Mouse (Mus musculus): ENCODE results near the gene Sh3pxd2a. TPM values are rescaled to one million over a fixed set of nuclear protein-coding genes. Genes with fewer than 3 reads are reported as not detected.

Sh3pxd2a gene
- polyA plus RNA-seq, 1 experiment, result 12.1 TPM

DNA sequence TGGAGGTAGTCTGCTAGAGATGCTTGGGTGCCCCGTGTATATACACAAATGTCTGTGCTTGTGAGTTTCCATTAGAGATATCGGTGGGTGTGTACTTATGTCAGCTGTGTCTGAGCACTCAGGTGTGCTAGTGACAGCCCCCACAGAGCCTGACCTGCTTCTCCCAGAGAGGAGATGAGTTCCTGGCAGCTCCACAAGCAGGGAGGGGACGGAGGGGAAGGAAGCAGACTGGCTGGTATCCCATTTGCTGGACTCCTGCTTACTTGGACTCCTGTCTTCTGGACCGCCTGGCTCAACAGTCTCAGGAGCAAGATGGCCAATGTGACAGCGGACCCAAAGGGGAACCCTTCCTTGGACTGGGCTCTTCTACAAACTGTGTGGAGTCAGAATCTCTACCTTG is 234.7 kb downstream of the Sh3pxd2a start:
- Histone ChIP-seq H3K36me3 (ENCODE audit: control insufficient read depth, insufficient read depth, low read length) (no peaks in the 10 kb centered on the region), H3K4me1 (ENCODE audit: control insufficient read depth, insufficient read depth, insufficient read length) (peaks cover 3% of the 10 kb centered on the region; the same call in 1 of the 2 replicates), H3K27me3 (ENCODE audit: control insufficient read depth, insufficient read depth, low read length) (no peaks in the 10 kb centered on the region), H3K4me3 (ENCODE audit: extremely low read depth, insufficient read depth, insufficient read length) (no peak overlapping the region), H3K27ac (ENCODE audit: insufficient read depth, low read length) (no peak overlapping the region)
- no peak for TF ChIP-seq CTCF (IDR thresholded peaks at IDR 0.05; ENCODE audit: extremely low read depth, insufficient read depth, insufficient read length, insufficient replicate concordance)
- no peak for TF ChIP-seq POLR2A (IDR thresholded peaks at IDR 0.05; ENCODE audit: low read depth, low read length)
- DNase-seq (ENCODE audit: low read depth in 1 of 2, low spot score in 2 of 2), result no peak
- WGBS, result 78% methylated on average over 5 of the region's 5 CpGs

DNA sequence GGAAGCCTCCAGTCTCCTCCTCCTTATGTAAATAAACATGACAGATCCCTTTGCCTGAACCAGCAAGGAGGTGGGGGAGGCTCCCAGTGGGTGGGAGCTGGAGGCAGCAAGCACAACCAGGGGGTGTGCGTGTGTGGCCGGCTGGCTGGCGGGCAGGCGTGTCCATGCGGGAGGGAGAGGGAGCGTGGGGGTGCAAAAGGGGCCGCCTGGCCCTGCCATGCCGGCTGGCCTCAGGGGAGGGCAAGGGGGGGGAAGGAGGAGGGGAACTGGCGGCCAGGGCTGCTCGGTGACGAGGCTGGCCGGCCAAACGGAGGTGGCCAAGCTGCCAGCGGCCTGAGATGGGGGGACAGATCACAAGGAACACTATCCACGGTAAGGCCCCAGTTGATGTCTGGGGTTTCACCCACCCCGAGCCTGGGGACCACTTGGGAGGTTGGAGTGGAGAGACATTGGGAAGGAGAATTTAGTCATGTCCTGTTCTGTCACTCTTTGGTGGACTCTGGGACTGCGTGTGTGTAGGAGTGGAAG is 235.4 kb downstream of the Sh3pxd2a start:
- 29% methylated on average over 17 of the region's 17 CpGs for whole genome bisulfite sequencing
- Histone ChIP-seq H3K36me3 (ENCODE audit: control insufficient read depth, insufficient read depth, low read length) (no peaks in the 10 kb centered on the region), H3K4me3 (ENCODE audit: extremely low read depth, insufficient read depth, insufficient read length) (no peak overlapping the region), H3K27ac (ENCODE audit: insufficient read depth, low read length) (no peak overlapping the region), H3K27me3 (ENCODE audit: control insufficient read depth, insufficient read depth, low read length) (no peaks in the 10 kb centered on the region), H3K4me1 (ENCODE audit: control insufficient read depth, insufficient read depth, insufficient read length) (peaks cover 3% of the 10 kb centered on the region; the same call in 1 of the 2 replicates)
- no peak for TF ChIP-seq CTCF (IDR thresholded peaks at IDR 0.05; ENCODE audit: extremely low read depth, insufficient read depth, insufficient read length, insufficient replicate concordance)
- no peak for TF ChIP-seq POLR2A (IDR thresholded peaks at IDR 0.05; ENCODE audit: low read depth, low read length)
- peak in 1 of 2 experiments; percentile 7 for DNase-seq (ENCODE audit: low read depth in 1 of 2, low spot score in 2 of 2)

DNA sequence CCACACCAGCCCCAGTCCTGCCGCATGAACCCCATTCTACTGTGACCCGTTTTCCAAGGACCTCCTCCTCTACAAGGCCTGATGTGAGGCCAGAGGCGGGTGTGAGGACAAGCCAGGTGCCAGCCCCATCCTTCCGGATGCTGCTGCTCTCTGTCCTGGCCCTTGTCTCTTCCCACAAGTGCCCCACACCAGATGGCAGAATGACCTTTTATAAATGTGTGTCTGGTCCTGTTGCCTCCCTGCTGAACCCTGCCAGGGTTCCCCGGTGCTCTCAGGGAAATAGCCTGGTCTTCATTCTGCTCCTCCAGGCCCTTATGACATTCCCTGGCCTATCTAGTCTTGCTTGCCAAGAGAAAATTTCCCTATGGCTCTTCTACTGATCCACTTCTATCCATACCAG is 238.4 kb downstream of the Sh3pxd2a start:
- Histone ChIP-seq H3K27ac (ENCODE audit: insufficient read depth, low read length) (no peak overlapping the region), H3K4me3 (ENCODE audit: extremely low read depth, insufficient read depth, insufficient read length) (no peak overlapping the region), H3K4me1 (ENCODE audit: control insufficient read depth, insufficient read depth, insufficient read length) (peaks cover 3% of the 10 kb centered on the region; the same call in 1 of the 2 replicates), H3K36me3 (ENCODE audit: control insufficient read depth, insufficient read depth, low read length) (no peaks in the 10 kb centered on the region), H3K27me3 (ENCODE audit: control insufficient read depth, insufficient read depth, low read length) (no peaks in the 10 kb centered on the region)
- DNase-seq (ENCODE audit: low read depth in 1 of 2, low spot score in 2 of 2), result no peak
- TF ChIP-seq POLR2A (IDR thresholded peaks at IDR 0.05; ENCODE audit: low read depth, low read length), result no peak
- no peak for TF ChIP-seq CTCF (IDR thresholded peaks at IDR 0.05; ENCODE audit: extremely low read depth, insufficient read depth, insufficient read length, insufficient replicate concordance)
- 89% methylated on average over 5 of the region's 5 CpGs for WGBS

DNA sequence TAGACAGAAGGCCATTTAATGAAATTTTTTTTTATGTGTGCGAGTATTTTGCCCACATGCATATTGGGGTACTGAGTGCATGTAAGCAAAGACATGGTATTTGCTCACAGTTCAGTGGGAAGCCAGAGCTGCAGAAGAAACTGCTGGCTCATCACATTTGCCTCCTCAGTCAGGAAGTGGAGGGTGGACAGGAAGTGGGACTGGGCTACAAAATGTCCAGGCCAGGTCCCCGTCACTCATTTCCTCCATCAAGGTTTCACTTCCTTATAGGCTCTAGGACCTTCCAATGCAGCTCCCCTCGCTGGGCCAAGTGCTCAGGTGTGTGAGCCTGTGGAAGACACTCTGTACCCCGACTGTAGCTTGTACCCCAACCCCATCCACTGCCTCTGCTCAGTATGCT is 239.5 kb downstream of the Sh3pxd2a start:
- Histone ChIP-seq H3K4me1 (ENCODE audit: control insufficient read depth, insufficient read depth, insufficient read length) (peaks cover 3% of the 10 kb centered on the region; the same call in 1 of the 2 replicates), H3K36me3 (ENCODE audit: control insufficient read depth, insufficient read depth, low read length) (no peaks in the 10 kb centered on the region), H3K27ac (ENCODE audit: insufficient read depth, low read length) (no peak overlapping the region), H3K4me3 (ENCODE audit: extremely low read depth, insufficient read depth, insufficient read length) (no peak overlapping the region), H3K27me3 (ENCODE audit: control insufficient read depth, insufficient read depth, low read length) (no peaks in the 10 kb centered on the region)
- peak in 1 of 2 experiments; percentile 25 for DNase-seq (ENCODE audit: low read depth in 1 of 2, low spot score in 2 of 2)
- WGBS, result 25% methylated on average over 4 of the region's 4 CpGs
- TF ChIP-seq POLR2A (IDR thresholded peaks at IDR 0.05; ENCODE audit: low read depth, low read length) (no peak), CTCF (IDR thresholded peaks at IDR 0.05; ENCODE audit: extremely low read depth, insufficient read depth, insufficient read length, insufficient replicate concordance) (no peak)

DNA sequence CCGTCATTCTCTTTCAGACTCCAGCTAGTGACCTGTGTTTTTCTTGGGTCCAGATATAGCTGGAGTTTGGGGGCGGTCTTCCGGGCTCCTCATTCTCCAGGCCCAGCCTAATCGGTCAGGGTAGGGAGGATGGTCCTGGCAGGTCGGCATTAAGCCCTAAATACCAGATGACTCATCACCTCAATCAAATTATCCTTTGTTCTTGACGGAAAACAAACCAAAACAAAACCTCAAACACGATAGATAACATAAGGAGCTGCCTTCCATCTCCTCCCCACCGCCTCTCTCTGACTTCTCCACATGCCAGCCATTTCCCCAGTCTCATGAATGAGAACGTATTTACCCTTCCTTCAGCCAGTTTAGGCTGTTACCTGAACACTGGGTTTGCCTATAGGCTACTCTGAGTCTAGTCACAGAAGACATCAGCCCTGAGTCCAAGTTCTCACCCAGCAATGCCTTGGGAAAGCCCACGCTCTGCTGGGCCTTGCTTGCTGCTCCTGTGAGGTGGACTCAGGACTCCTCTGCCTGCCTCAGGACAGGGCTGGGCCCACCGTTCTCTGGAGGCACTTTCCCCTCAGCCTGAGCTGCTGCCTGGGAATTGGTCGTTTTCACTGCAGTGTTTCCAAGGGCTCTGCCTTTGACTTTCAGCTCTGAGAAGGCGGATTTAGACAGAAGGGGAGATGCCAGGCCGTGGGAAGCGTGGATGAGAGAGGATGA is 241.2 kb downstream of the Sh3pxd2a start:
- Histone ChIP-seq H3K27ac (ENCODE audit: insufficient read depth, low read length) (no peak overlapping the region), H3K4me3 (ENCODE audit: extremely low read depth, insufficient read depth, insufficient read length) (no peak overlapping the region), H3K36me3 (ENCODE audit: control insufficient read depth, insufficient read depth, low read length) (no peaks in the 10 kb centered on the region), H3K27me3 (ENCODE audit: control insufficient read depth, insufficient read depth, low read length) (no peaks in the 10 kb centered on the region), H3K4me1 (ENCODE audit: control insufficient read depth, insufficient read depth, insufficient read length) (peaks cover 3% of the 10 kb centered on the region; the same call in 1 of the 2 replicates)
- WGBS, result 82% methylated on average over 15 of the region's 15 CpGs
- no peak for DNase-seq (ENCODE audit: low read depth in 1 of 2, low spot score in 2 of 2)
- TF ChIP-seq POLR2A (IDR thresholded peaks at IDR 0.05; ENCODE audit: low read depth, low read length) (no peak), CTCF (IDR thresholded peaks at IDR 0.05; ENCODE audit: extremely low read depth, insufficient read depth, insufficient read length, insufficient replicate concordance) (no peak)

DNA sequence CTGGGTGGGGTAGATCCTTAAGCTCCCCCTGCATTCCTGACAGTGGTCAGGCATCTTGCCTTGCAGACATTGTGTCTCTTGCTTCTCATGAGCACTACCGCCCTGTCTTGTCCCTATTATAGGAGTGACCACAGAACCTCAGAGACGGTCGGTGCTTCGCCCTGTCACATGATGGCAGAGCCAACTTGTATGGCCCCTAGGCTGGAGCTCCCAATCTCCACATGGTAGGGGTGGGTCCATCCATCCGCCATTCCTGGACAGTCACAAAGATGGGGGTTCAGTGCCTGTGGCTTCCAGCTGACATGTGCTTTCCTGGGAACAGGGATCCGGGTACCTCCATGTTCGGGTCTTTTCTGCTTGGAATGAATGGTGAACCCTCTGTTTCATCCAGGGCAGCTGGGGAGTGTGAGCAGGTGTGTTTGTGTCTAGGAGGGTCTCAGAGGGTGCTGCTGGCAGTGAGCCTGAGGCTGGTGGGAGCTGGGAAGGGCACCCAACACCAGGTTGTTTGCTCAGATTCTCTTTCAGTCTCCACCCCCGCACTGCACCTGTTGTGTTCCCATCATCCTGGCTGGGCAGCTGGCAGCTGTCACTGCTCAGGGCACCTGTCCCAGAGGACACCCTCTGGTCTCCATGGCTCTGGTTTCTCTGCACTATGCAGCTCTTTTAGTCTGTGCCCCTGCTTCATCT is 241.9 kb downstream of the Sh3pxd2a start:
- H3K36me3 ChIP-seq (ENCODE audit: control insufficient read depth, insufficient read depth, low read length), result no peaks in the 10 kb centered on the region
- TF ChIP-seq POLR2A (IDR thresholded peaks at IDR 0.05; ENCODE audit: low read depth, low read length) (no peak), CTCF (IDR thresholded peaks at IDR 0.05; ENCODE audit: extremely low read depth, insufficient read depth, insufficient read length, insufficient replicate concordance) (no peak)
- no peak for DNase-seq (ENCODE audit: low read depth in 1 of 2, low spot score in 2 of 2)
- H3K4me3 ChIP-seq (ENCODE audit: extremely low read depth, insufficient read depth, insufficient read length), result no peak overlapping the region
- WGBS, result 91% methylated on average over 8 of the region's 8 CpGs
- H3K27ac ChIP-seq (ENCODE audit: insufficient read depth, low read length), result no peak overlapping the region
- no peaks in the 10 kb centered on the region for H3K27me3 ChIP-seq (ENCODE audit: control insufficient read depth, insufficient read depth, low read length)
- peaks cover 3% of the 10 kb centered on the region; the same call in 1 of the 2 replicates for H3K4me1 ChIP-seq (ENCODE audit: control insufficient read depth, insufficient read depth, insufficient read length)
